Mouse (Mus musculus): Measurements from ENCODE around the gene Tgfbr2. TPM values are rescaled to one million over a fixed set of nuclear protein-coding genes. Genes with fewer than 3 reads are reported as not detected.

Gene Tgfbr2
- polyA plus RNA-seq, 1 experiment from 2014 or later, result 27.2 TPM

DNA sequence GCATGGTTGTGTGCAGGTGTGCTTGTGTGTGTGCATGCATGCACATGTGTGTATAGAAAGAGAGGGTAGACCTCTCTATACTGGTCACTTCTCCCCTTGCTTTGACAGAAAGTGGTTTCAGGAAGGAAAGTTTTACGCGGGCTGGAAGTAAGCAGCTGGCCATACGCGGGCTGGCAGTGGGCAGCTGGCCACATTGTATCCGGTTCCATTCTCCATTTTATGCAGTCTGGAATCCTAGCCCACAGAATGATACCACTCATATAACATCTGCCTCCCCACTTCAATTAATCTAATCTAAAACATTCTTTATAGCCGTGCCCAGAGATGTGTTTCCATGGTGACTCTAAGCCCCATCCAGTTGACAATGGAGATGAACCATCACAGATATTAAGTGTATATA, 136.9 kb downstream of the Tgfbr2 start:
- no peak overlapping the region for H3K27ac ChIP-seq (ENCODE audit: low read depth, low read length)
- no peak overlapping the region for H3K9ac ChIP-seq (ENCODE audit: low read depth, low read length)
- H3K4me1 ChIP-seq (ENCODE audit: control insufficient read depth, insufficient read depth, low read length), result no peaks in the 10 kb centered on the region
- ATAC-seq (ENCODE audit: low FRiP score, low TSS enrichment), result no peak
- no peaks in the 10 kb centered on the region for H3K27me3 ChIP-seq (ENCODE audit: control insufficient read depth, insufficient read depth, low read length)
- H3K9me3 ChIP-seq (ENCODE audit: control insufficient read depth, low read length), result no peaks in the 10 kb centered on the region
- WGBS, result 88% methylated on average over 6 of the region's 6 CpGs
- H3K4me2 ChIP-seq (replicated peaks; ENCODE audit: low read depth, low read length), result no peak overlapping the region
- H3K36me3 ChIP-seq (ENCODE audit: control insufficient read depth, insufficient read depth, low read length), result no peaks in the 10 kb centered on the region
- H3K4me3 ChIP-seq (ENCODE audit: low read length), result no peak overlapping the region
